Mouse (Mus musculus) inflammation-experienced regulatory T-cells, adult 6 months (primary cell): ENCODE results near the gene Glipr2. TPM values are rescaled to one million over a fixed set of nuclear protein-coding genes. Genes with fewer than 3 reads are reported as not detected.

Source experiments
- ATAC-seq: one replicate; pipeline ENCODE4 v1.8.0; 2017
- polyA plus RNA-seq, 3 experiments: library from polyadenylated mRNA; unstranded; fragments of 100-300 nt; shearing (Covaris generic); gene quantifications; one replicate each; pipeline ENCODE4 v1.2.1; 2017

Glipr2 gene
- polyA plus RNA-seq, 3 experiments from 2014 or later, result 153 to 302 (median 185) TPM

DNA sequence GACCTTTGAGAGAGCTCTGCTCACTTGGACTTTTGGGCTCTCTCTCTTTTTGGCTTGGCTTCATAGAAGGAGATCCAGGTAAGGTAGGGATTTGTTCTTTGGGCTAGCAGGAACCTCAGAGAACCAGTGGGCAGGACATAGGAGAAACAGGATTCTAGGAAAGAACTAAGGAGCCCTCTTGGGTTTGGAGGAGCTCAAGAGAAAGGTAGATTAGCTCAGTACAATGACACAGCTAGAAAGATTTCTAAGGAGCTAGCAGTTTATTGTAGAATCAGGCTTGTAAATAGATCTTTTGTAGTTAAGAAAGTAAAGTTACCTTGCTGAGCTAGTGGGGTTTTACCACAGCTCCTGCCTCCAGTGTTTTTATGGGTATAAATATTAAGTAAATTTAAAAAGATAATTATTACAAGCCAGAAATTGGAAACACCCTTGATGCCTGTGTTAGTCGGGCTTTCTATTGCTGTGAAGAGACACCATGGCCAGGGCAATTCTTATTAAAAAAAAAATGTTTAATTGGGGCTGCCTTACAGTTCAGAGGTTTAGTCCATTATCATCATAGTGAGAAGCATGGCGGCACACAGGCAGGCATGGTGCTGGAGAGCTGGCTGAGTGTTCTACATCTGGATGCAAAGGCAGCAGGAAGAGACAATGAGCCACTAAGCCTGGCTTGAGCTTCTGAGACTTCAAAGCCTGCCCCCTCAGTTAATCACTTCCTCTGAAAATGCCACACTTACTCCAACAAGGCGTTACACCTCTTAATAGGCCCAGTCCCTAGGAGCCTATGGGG lies 47.6 kb downstream of the Glipr2 start:
- no peak for ATAC-seq

DNA sequence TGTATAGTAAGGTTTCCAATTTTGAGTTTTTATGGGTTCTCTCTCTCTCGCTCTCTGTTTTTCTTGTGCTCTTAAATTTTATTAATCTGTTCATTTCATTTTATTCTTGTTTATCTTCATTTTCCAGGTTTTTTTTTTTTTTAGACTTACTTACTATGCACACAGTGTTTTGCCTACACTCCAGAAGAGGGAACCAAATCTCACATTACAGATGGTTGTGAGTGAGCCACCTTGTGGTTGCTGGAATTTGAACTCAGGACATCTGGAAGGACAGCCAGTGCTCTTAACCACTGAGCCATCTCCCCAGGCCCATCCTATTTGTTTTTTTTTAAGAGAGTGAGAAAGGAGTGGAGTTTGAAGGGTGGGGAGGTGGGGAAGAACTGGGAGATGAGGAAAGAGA lies 53.0 kb downstream of the Glipr2 start:
- ATAC-seq, result no peak

DNA sequence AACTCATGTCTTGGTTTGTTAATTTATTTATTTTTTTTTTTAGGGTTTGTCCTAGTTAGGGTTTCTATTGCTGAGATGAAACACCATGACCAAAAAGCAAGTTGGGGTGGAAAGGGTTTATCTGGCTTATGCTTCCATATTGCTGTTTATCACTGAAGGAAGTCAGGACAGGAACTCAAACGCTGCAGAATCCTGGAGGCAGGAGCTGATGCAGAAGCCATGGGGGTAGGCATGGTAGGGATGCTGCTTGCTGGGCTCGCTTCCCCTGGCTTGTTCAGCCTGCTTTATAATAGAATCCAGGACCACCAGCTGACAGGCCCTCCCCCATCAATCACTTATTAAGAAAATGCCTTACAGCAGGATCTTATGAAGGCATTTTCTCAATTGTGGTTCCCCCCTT lies 53.7 kb downstream of the Glipr2 start:
- no peak for ATAC-seq

DNA sequence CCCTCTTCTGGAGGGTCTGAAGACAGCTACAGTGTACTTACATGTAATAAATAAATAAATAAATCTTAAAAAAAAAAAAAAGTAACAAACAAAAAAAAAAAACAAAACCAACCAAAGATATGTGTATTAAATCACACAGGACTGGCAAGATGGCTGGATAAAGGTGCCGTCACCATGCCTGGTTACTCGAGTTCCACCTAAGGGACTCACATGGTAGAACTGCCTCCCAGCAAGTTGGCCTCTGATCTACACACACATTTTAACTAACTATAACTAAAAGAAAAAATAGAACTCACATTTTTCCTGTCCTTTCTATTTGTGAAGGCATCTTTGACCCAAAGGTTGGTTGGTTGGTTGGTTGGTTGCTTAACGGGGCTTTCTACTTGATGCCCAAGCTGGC lies 54.6 kb downstream of the Glipr2 start:
- no peak for ATAC-seq

DNA sequence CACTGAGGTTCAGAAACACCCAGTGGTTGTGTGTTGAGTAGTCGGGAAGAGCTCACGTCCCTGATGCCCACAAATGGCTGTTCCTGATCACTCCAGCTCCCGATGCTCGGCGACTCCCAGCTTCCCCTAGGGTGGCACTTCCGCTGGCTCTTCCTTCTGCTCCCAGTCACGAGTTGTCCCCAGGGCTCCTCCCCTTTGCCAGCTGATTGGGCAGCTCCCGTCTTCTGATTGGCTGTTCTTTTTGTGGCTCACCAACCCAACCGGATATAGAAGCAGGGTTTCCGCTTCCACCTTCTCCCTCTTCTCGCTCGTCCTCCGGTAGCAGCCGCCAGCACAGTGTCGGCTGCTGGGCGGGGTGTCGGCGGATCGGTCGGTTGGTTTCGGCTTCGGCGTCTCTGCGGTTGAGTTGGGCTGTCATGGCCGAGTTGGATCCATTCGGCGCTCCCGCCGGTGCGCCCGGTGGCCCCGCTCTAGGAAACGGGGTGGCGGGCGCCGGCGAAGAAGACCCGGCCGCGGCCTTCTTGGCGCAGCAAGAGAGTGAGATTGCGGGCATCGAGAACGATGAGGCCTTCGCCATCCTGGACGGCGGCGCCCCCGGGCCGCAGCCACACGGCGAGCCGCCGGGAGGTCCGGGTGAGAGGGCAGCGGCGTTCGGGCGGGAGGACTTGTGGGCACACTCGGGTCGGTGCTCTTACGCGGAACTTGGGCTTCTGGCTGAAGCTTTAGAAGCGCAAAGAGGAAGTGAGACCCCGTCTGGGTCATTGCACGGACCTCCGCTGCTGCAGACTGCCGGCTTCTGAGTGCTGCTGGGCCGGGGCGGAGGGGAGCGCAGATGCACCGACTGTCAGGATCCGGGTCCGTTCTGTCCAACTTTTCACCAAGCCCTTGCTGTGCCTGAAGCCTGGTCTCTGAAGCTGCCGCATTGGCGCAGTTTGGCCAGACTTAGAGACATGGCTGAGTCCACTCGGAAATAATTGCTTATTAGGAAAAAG lies 55.5 kb downstream of the Glipr2 start:
- ATAC-seq, result peak; percentile 97

DNA sequence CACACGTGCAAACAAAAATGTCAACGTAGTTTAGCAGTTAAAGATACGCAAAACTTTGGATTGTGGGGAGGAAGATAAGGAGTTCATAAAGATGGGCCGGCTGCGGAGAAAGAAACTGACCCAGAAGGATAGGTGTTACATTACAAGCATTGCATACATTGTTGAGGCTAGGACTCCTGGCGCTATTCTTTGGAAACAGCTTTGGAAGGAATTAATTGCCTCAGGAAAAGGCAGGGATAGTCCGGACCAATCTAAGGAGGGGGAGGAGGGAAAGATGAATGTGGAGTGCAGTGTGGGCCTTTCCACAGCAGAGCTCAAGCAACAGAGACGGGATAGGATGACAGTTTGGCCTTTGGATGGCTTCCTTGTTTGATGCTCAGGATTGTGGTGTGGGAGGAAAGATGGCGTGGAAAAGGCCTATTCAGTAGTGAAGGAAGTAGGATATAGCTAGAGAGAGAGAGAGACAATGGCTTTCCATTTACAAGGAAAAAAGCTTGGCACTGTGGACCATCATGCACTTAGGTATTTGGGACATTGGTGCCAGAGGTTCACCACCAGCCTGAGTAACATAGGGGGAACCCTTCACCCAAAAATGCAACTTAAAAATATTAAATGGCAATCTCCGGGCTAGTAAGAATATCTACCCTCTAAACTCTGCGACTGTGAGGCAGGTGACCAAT lies 56.3 kb downstream of the Glipr2 start:
- ATAC-seq, result no peak

DNA sequence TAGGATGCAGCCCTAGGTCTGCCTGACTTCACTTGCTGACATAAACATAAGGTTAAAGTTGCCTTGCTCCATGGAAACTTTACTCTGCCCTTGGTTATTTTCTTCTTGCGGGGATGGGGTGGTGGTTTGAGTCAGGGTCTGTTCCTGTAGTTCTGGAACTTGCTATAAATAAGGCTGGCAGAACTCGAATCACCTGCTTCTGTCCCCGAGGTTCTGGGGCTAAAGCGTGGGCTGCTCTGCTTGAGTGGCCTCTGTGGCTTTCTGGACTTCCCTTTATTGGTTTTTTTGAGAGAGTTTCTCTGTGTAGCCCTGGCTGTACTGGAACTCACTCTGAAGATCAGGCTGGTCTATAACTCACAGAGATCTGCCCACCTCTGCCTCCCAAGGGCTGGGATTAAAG lies 58.9 kb downstream of the Glipr2 start:
- no peak for ATAC-seq

DNA sequence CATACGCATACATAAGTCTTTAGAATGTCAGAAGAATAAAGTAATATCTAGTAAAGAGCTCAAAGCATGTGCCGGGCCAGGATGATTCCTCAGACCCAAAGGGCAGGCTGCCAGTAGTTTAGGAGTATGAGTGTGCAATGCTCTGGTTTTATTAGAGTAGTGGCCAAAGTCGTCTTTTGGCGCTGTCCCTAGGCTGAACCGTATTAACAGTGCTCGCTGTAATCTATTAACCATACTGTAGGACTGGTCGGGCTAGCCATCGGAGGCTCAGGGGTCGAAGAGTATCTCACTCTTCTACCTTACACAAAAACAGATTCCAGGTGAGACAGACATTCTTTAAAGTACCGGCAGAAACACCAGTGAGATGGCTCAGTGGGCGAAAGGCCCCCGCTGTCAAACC lies 59.6 kb downstream of the Glipr2 start:
- no peak for ATAC-seq

DNA sequence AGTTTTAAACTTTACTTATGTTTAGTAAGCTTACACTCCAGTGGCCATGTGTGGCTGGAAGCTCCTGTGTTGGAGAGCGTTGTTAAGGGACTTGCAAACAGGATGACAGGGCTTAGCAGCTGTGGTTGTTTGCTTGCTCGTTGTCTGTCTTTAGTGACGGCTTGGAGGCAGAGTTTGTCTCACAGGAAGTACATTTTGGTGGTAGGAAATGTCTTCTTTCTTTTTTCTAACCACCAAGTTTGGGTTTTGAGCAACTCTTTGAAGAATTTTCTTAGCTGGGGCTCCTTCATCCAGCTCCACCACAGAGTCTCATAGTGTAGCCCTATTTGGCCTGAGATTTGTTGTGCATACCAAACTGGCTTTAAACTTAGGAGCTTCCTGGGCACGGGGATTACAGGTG lies 65.1 kb downstream of the Glipr2 start:
- ATAC-seq, result peak; percentile 94

DNA sequence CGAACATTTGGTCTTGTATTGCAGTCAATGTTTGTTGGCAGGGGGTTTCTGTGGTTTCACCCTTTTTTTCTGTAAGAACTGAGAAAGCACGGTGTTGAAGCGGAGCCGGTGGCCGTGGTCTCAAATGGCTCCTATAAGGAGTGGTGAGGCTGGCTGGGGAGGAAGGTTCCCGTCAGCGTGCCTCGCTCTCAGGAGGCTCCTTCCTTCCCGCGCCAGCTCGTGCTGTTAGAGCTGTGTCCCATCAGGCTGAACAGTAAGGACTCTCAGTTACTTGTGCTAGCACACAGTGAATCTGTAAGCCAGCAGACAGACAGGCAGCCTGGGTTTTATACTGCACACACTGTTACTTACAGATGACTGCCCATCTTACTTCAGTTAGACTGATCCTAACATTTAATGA lies 65.6 kb downstream of the Glipr2 start:
- ATAC-seq, result no peak

DNA sequence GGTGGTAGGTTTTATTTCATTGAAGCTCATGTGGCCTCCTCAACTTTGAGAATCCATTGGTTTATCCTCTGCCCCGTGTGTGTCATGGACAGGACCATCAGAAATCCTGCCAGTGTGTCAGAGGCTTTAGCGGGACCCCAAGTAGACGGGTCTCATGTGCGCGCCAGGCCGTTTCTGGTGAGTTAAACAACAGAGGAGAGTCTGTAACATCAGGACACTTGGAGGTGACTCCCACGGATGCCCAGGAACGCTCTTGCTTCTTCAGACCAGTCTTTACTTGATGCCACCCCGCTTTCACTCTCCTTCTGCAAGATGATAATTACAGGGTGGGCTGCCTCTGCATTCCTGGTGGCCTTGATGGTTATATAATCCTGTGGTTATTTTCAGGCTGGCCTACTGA lies 66.5 kb downstream of the Glipr2 start:
- no peak for ATAC-seq

DNA sequence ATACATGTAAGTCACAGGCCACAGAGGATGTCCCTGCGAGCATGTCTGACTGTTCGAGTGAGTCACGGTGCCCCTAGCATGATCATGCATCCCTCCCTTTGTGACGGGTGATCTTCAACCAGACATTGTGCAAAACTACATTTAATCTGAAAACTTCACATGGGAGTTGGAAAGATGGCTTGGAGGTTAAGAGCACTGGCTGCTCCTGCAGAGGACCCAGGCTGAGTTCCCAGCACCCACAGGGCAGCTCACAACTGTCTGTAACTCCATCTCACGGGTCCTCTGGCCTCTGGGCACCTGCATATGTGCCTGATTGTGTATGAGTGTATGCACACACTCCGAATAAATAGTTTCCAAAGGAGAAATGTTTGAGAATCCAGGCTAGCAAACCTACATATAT lies 67.0 kb downstream of the Glipr2 start:
- ATAC-seq, result no peak

DNA sequence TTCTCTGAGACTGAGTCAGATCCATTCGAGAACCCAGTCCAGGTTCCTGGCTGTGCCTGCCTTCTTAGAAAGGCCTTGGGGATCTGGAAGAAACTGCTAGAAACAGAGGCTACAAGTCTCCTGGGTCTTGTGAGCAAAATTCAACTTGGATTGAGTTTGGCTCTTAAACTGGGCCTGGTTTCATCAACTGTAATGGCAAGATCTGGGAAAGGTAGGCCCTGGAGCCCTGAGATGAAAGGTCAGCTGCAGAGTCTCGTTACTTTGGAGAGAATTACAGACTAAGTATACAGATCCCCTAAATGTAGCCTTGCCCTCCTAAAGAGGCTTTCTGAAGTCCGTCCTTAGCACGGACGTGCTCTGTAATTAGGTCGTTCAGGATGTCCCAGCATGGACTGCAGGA lies 68.4 kb downstream of the Glipr2 start:
- ATAC-seq, result no peak

Other genes with a start within 250 kb of the Glipr2 start
- gene Olfr71, start 247.1 kb upstream of the Glipr2 start, polyA plus RNA-seq, result not detected
- not detected for gene Hrct1, start 230.2 kb upstream of the Glipr2 start, polyA plus RNA-seq
- under 1 TPM in 1 of 3 experiments, not detected in 2; 0.23 TPM for gene Spaar, start 227.4 kb upstream of the Glipr2 start, polyA plus RNA-seq
- gene Olfr159, start 186.4 kb upstream of the Glipr2 start, polyA plus RNA-seq, result not detected
- gene Olfr156, start 133.5 kb upstream of the Glipr2 start, polyA plus RNA-seq, result not detected
- under 1 TPM; 0.28 to 0.86 (median 0.56) TPM for gene Olfr157, start 117.2 kb upstream of the Glipr2 start, polyA plus RNA-seq
- not detected for gene Olfr155, start 105.8 kb upstream of the Glipr2 start, polyA plus RNA-seq
- gene Reck, start 81.9 kb upstream of the Glipr2 start, polyA plus RNA-seq, result 1 to 10 TPM; 3.6 to 6.3 (median 5.3) TPM
- not detected for gene Ccin, start 26.1 kb downstream of the Glipr2 start, polyA plus RNA-seq
- 100 to 1,000 TPM in 1 of 3 experiments, 10 to 100 TPM in 2; 89.3 to 100 (median 91.5) TPM for gene Clta, start 47.1 kb downstream of the Glipr2 start, polyA plus RNA-seq
- gene Gne, start 126.8 kb downstream of the Glipr2 start, polyA plus RNA-seq, result 10 to 100 TPM; 13.2 to 20.6 (median 19.4) TPM